Mouse (Mus musculus) midbrain, embryonic 15.5 days (tissue): ENCODE measurements around the gene Wdr92. TPM values are rescaled to one million over a fixed set of nuclear protein-coding genes. Genes with fewer than 3 reads are reported as not detected.

Source experiments
- ATAC-seq: fragments of 200-750 bp; cut with Nextera tagmentation; replicated peaks from 2 replicates; pipeline ENCODE4 v1.8.0; 2017; ENCODE audit warnings: moderate TSS enrichment
- H3K27ac ChIP-seq: fragments of 300-500 bp; sonication (generic); 2 replicates; pipeline ENCODE4 v1.5.1; 2015; ENCODE audit warnings: mild to moderate bottlenecking, inconsistent platforms
- H3K27me3 ChIP-seq: fragments of 300-500 bp; sonication (generic); replicated peaks from 2 replicates; pipeline ENCODE4 v1.6.1; 2015; ENCODE audit warnings: inconsistent platforms
- H3K36me3 ChIP-seq: fragments of 300-500 bp; sonication (generic); replicated peaks from 2 replicates; pipeline ENCODE4 v1.6.1; 2015; ENCODE audit warnings: inconsistent platforms
- H3K4me1 ChIP-seq: fragments of 300-500 bp; sonication (generic); 2 replicates; pipeline ENCODE4 v1.6.1; 2015; ENCODE audit warnings: inconsistent platforms
- H3K4me2 ChIP-seq: fragments of 300-500 bp; sonication (generic); 2 replicates; pipeline ENCODE4 v1.6.1; 2015; ENCODE audit warnings: inconsistent platforms, mild to moderate bottlenecking, moderate library complexity
- H3K4me3 ChIP-seq: fragments of 300-500 bp; sonication (generic); 2 replicates; pipeline ENCODE4 v1.5.1; 2015; ENCODE audit warnings: mild to moderate bottlenecking, inconsistent platforms
- H3K9ac ChIP-seq: fragments of 300-500 bp; sonication (generic); 2 replicates; pipeline ENCODE4 v1.6.1; 2015; ENCODE audit warnings: mild to moderate bottlenecking, inconsistent platforms
- H3K9me3 ChIP-seq: fragments of 300-500 bp; sonication (generic); 2 replicates; pipeline ENCODE4 v1.6.1; 2016; ENCODE audit warnings: inconsistent platforms
- WGBS: fragments of 180-500 bp; shearing (Covaris S2); methylation state at CpG from one replicate; pipeline ENCODE4 v1.1.7; 2015; ENCODE audit warnings: mixed read lengths; 5-methylcytosine and 5-hydroxymethylcytosine counted together
- polyA plus RNA-seq: library from polyadenylated mRNA; unstranded; fragments of >200 nt; fragmentation: Nextera tagmentation; extraction: Ambion mirVana; gene quantifications from 2 replicates; pipeline ENCODE4 v1.2.1, GENCODE M21; 2015

The Wdr92 gene
- polyA plus RNA-seq, 1 experiment from 2014 or later, result 20.0 TPM

DNA sequence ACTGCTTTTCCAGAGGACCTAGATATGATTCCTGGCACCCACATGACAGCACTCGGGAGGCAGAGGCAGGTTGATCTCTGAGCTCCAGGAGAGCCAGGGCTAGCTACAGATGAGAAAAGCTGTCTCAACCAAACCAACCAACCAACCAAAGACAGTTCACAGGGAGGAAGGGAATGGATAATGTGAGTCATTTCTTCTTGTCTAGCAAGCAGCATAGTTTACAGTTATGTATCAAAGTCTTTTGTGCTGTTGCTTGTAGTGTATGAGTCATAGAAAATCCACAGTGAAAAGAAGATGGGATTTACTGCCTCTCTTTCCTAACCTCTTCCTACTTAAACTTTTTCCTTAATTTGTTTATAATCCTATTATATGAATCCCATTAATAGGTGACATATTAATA lies 5.3 kb upstream of the Wdr92 start:
- Histone ChIP-seq H3K9me3 (no peaks in the 10 kb centered on the region), H3K27me3 (no peaks in the 10 kb centered on the region), H3K4me3 (no peak overlapping the region), H3K4me1 (peaks cover 7% of the 10 kb centered on the region; the same call in 1 of the 2 replicates), H3K27ac (no peak overlapping the region), H3K9ac (no peak overlapping the region), H3K4me2 (no peak overlapping the region), H3K36me3 (0 out of 2 replicates have a peak, but pooled peaks cover 3% of the 10 kb centered on the region)
- ATAC-seq, result no peak
- 96% methylated on average over 1 of the region's 1 CpGs for WGBS

DNA sequence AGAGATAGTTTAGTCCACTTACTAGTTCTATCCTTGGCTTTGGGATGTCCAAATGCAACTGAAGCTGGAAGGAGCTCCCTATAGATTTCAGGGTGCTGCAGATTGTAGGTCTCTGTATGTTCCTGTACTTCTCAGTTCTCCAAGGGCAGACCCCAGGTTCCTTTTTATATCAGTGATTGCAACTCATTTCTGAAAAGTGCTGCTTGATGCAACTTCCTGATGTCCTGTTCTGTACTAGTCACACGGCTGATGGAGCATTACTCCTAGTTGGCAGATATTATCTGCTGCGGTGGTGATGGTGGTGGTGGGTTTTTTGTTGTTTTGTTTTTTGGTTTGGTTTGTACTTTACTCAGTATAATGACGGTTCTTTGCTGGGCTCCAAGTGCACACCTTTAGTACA lies 1.2 kb upstream of the Wdr92 start:
- no peak overlapping the region for H3K27ac ChIP-seq
- ATAC-seq, result no peak
- H3K4me2 ChIP-seq, result no peak overlapping the region
- no peak overlapping the region for H3K9ac ChIP-seq
- H3K4me3 ChIP-seq, result no peak overlapping the region
- H3K36me3 ChIP-seq, result no peaks in the 10 kb centered on the region
- H3K9me3 ChIP-seq, result no peaks in the 10 kb centered on the region
- H3K27me3 ChIP-seq, result no peaks in the 10 kb centered on the region
- peaks cover 7% of the 10 kb centered on the region; the same call in 1 of the 2 replicates for H3K4me1 ChIP-seq
- 84% methylated on average over 3 of the region's 3 CpGs for WGBS

DNA sequence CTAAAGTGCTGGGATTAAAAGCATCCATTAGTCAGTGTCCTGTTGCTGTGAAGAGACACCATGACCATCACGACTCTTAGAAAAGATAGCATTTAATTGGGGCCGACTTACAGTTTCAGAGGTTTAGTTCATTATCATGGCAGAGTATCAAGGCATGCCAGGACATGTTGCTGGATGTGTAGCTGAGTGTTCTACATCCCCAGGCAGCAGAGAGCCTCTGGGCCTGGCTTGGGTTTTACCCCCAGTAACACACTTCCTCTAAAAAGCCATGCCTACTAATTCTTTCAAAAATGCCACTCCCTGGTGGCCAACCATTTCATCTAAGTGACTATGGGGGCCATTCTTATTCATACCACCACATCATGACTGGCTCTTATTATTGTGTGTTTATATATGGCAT lies 1.3 kb downstream of the Wdr92 start:
- ATAC-seq, result no peak
- no peaks in the 10 kb centered on the region for H3K36me3 ChIP-seq
- H3K9me3 ChIP-seq, result no peaks in the 10 kb centered on the region
- H3K27ac ChIP-seq, result no peak overlapping the region
- H3K9ac ChIP-seq, result no peak overlapping the region
- peaks cover 7% of the 10 kb centered on the region; the same call in 1 of the 2 replicates for H3K4me1 ChIP-seq
- 98% methylated on average over 2 of the region's 2 CpGs for WGBS
- H3K27me3 ChIP-seq, result no peaks in the 10 kb centered on the region
- no peak overlapping the region for H3K4me2 ChIP-seq
- H3K4me3 ChIP-seq, result no peak overlapping the region

DNA sequence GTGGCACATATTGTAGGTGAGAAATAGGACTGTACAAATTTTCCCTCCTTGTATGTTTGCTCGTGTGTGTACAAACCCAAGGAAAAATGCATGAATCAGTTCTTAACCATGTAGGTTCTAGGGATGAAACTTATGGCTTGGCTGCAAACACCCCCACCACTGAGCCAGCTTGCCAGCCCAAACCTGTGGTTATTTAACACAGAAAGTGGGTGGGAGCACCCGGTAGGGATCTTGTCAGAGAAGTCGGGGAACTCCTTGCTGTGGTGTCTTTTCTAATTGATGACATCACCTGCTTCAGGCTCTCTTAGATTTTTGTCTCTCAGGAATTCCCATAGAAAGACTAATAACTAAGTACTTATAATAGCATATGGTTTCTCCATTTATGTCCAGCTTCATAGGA lies 5.7 kb downstream of the Wdr92 start:
- H3K27ac ChIP-seq, result no peak overlapping the region
- 0 out of 2 replicates have a peak, but pooled peaks cover 6% of the 10 kb centered on the region for H3K4me1 ChIP-seq
- no peak overlapping the region for H3K9ac ChIP-seq
- no peaks in the 10 kb centered on the region for H3K36me3 ChIP-seq
- H3K27me3 ChIP-seq, result no peaks in the 10 kb centered on the region
- no peak overlapping the region for H3K4me2 ChIP-seq
- no peak for ATAC-seq
- no peaks in the 10 kb centered on the region for H3K9me3 ChIP-seq
- H3K4me3 ChIP-seq, result no peak overlapping the region
- WGBS, result 84% methylated on average over 3 of the region's 3 CpGs

DNA sequence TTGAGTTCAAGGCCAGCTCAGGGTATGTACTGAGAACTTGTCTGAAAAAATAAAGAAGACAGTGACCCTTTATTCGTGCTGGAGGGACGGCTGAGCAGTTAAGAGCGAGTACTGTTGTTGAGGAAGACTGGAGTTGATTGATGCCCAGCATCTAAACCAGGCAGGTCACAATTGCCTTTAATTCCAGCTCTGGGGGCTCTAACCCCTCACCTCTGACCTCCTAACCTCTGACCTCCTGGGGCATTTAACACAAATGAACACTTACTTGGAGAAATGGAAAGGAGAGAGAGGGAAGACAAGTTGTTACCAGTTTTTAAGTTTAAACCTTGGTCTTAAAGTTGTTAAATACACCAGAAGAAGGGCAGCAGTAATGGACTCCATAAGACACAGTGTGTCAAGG lies 6.9 kb downstream of the Wdr92 start:
- Histone ChIP-seq H3K4me1 (0 out of 2 replicates have a peak, but pooled peaks cover 6% of the 10 kb centered on the region), H3K9ac (no peak overlapping the region), H3K4me3 (no peak overlapping the region), H3K4me2 (no peak overlapping the region), H3K27ac (no peak overlapping the region), H3K27me3 (no peaks in the 10 kb centered on the region), H3K36me3 (no peaks in the 10 kb centered on the region), H3K9me3 (no peaks in the 10 kb centered on the region)
- no peak for ATAC-seq
- WGBS, result 53% methylated on average over 3 of the region's 3 CpGs

DNA sequence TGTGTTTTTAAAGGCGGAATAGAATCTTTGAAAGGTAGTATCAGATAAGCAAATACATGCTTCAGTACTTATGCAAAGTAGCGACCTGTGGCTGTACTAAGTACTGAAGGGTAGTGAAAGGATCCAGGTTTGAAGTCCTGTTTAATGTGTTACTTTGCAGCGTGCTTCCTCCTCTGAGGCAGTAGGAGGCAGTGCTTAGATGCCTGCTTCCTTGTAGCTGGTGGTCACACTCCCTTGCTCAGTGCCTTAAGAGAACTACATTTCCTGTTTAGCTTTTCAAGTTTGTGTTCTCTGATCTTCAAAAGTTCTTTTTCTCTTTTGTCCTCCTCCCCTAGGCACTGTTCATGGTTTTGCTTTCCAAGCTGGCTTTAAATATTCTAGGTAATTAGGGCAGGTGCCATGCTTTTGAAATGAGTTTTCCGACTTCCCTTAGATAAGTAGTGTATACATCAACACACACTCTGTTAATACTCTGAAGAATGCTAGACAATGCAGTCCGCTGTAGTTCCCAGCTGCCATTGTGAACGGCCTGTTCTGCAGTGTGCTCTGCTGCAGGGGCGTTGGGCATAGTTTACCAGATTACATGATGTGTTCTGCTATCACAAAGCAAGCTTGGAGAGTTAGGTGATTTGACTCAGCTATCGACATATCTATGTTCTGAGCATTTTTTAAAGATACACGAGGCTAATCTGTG lies 10.4 kb downstream of the Wdr92 start:
- no peak overlapping the region for H3K9ac ChIP-seq
- peak; percentile 69 for ATAC-seq
- H3K4me1 ChIP-seq, result 0 out of 2 replicates have a peak, but pooled peaks cover 6% of the 10 kb centered on the region
- no peaks in the 10 kb centered on the region for H3K9me3 ChIP-seq
- H3K27me3 ChIP-seq, result no peaks in the 10 kb centered on the region
- WGBS, result 48% methylated on average over 9 of the region's 9 CpGs
- peaks cover 14% of the 10 kb centered on the region for H3K36me3 ChIP-seq
- H3K4me3 ChIP-seq, result no peak overlapping the region
- no peak overlapping the region for H3K27ac ChIP-seq
- H3K4me2 ChIP-seq, result no peak overlapping the region

DNA sequence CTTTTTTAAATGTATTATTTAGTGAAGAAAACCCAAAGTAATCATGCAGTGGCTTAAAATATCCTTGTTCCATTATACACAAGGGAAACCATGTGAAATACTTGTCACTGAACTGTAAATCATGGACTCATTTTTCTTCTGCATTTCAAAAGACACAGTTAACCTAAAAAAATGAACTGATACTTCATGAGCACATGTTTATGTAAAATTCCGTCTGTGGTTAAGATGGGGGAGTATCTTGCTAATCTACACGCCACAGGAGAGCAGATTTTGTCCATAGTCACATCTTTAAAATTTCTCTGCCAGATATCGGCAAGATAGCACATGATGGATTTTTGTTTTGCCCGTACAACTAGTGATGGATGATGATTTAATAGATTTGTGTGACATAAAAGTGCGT lies 17.3 kb downstream of the Wdr92 start:
- H3K36me3 ChIP-seq, result peaks cover 39% of the 10 kb centered on the region
- WGBS, result 96% methylated on average over 5 of the region's 5 CpGs
- no peak overlapping the region for H3K27ac ChIP-seq
- ATAC-seq, result no peak
- H3K9me3 ChIP-seq, result no peaks in the 10 kb centered on the region
- no peaks in the 10 kb centered on the region for H3K4me1 ChIP-seq
- H3K4me2 ChIP-seq, result no peak overlapping the region
- no peak overlapping the region for H3K9ac ChIP-seq
- H3K4me3 ChIP-seq, result no peak overlapping the region
- H3K27me3 ChIP-seq, result no peaks in the 10 kb centered on the region

DNA sequence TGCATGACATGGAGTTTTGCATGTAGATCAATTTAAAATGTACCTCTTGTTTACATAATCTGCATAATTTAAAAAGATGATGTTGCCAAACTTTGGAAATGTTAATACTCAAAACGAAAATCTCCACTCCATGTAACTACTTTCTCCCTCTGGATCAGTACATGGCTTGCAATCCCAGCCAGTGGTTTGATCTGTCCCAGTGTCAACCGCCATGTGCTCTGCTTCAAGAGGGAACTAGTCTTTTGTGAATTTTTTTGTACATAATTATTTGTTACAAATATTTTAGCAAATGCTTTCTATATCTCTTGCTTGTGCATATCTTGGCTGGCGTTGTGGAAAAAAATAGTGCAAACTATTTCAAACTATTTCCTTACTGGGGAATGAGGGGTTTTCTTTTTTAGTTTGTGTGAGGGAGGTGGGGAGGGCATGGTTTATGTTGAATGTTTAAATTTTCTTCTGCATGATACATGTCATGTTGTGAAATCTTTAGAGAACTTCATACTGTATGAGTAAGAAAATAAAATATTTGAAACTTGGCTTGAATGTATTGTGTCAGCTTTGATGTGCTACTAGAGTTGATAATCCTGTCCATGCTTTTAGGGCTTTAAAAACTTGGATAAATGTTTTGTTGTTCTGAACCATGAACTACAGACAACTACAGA lies 18.1 kb downstream of the Wdr92 start:
- H3K4me2 ChIP-seq, result no peak overlapping the region
- peaks cover 39% of the 10 kb centered on the region for H3K36me3 ChIP-seq
- H3K4me1 ChIP-seq, result no peaks in the 10 kb centered on the region
- ATAC-seq, result no peak
- no peak overlapping the region for H3K27ac ChIP-seq
- WGBS, result 90% methylated on average over 3 of the region's 3 CpGs
- H3K9me3 ChIP-seq, result no peaks in the 10 kb centered on the region
- no peak overlapping the region for H3K9ac ChIP-seq
- no peaks in the 10 kb centered on the region for H3K27me3 ChIP-seq
- no peak overlapping the region for H3K4me3 ChIP-seq

DNA sequence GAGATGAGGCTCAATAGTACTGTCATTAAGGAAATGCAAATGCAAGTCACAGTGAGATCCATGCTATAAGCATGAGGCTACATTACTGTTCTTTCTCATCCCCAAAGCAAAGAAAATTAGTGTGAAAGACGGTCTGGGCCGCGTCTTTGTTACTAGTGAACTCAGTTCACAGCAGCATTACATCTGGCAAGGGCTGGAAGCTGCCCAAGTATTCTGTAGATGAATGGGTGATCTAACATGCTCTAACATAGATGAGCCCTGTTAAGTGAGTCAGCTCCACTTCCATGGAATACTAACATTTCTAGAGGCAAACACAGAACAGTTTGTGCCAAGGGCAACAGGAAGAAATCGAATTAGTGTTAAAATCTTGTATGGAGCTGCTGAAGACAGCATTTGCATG lies 19.0 kb downstream of the Wdr92 start:
- no peak overlapping the region for H3K9ac ChIP-seq
- H3K4me3 ChIP-seq, result no peak overlapping the region
- no peaks in the 10 kb centered on the region for H3K9me3 ChIP-seq
- ATAC-seq, result no peak
- no peaks in the 10 kb centered on the region for H3K4me1 ChIP-seq
- H3K36me3 ChIP-seq, result peaks cover 31% of the 10 kb centered on the region
- no peak overlapping the region for H3K4me2 ChIP-seq
- no peak overlapping the region for H3K27ac ChIP-seq
- 95% methylated on average over 4 of the region's 4 CpGs for WGBS
- H3K27me3 ChIP-seq, result no peaks in the 10 kb centered on the region

DNA sequence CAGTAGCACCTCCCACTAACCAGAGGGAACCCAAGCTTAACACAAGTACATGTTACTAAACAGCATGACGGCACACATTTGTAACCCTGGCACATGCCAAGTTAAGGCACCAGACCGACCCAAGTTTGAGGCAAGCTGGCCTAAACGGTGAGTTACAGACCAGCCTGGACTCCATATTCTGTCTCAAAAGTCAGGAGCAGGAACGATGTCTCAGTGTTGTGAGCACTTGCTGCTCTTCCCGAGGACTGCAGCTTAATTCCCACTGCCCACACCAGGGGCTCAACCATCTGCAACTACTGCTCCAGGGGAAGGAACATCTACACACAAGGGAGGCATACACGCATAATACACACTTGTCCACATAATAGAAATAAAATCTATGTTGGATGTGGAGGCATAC lies 20.6 kb downstream of the Wdr92 start:
- Histone ChIP-seq H3K9ac (no peak overlapping the region), H3K4me2 (no peak overlapping the region), H3K4me3 (no peak overlapping the region), H3K27me3 (no peaks in the 10 kb centered on the region), H3K36me3 (peaks cover 28% of the 10 kb centered on the region), H3K27ac (no peak overlapping the region), H3K4me1 (no peaks in the 10 kb centered on the region), H3K9me3 (no peaks in the 10 kb centered on the region)
- WGBS, result 89% methylated on average over 6 of the region's 6 CpGs
- ATAC-seq, result 0 out of 2 replicates have a peak, but pooled peaks have one; percentile 40

DNA sequence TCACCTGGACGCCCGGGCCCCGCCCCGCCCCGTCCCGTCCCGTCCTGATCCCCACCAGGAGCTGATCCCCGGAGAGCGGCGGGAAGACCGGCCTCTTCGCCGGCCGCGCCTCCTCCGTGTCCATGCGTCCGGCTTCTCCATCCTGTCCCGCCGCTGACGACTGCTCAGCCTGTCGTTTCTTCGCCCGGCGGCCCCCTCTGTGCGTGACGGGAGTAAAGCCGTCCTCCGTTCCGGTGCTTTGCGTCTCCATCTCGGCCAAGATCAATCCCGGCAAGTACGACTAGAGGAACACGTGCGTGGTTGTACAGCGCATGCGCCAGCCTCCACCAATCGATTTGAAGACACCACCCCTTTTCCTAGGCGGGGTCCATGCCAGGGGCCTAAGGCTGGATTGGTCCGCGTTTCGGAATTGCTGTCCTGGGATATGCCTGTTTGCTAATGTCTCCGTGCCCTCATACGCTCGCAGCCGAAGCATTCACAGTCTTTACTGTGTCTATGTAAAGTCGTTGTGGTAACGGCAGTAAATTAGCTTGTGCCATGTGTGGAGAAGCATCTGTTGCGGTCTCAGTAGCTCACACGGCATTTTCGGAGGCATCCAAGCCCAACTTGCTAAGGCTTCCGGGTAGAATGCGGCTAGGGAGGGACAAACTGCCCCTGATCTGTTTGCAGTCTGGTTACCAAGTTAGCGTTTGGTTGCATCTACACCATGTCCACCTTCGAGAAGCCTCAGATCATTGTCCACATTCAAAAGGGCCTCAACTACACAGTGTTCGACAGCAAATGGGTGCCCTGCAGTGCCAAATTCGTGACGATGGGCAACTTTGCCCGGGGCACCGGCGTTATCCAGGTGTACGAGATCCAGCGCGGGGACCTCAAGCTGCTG lies 29.6 kb downstream of the Wdr92 start, which contains the start of gene Pno1:
Pno1 (minus strand) TSS at position 311 of the 883 bp plus-strand sequence.
- WGBS, result under 1% methylated on average over 65 of the region's 65 CpGs
- Histone ChIP-seq H3K9ac (peak within 1 kb of the TSS; percentile 74), H3K9me3 (no peaks in the 10 kb centered on the region), H3K36me3 (peaks cover 13% of the 10 kb centered on the region; the same call in 1 of the 2 replicates), H3K4me3 (peak within 1 kb of the TSS; percentile 81), H3K4me1 (peaks cover 26% of the 10 kb centered on the region), H3K4me2 (peak within 1 kb of the TSS; percentile 66), H3K27me3 (no peaks in the 10 kb centered on the region), H3K27ac (peak within 1 kb of the TSS; percentile 81)
- peak; percentile 99 for ATAC-seq

DNA sequence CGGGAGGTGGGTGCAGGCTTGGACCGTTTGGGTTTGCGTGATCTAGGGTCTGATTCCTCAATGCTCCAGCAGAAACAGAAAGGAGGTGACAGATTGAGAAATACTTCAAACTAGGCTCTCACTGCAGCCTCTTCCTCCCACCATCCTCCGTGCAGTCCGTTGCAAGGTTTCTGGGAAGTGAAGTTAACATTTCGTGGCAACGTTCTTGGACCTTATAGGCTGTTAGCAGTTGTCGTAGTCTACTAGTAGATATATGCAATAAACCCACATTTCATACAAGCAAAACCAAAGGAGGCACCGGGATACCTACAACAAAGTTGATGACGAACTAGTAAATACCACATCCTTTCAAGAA lies 30.2 kb downstream of the Wdr92 start:
- no peak; the same call in 1 of the 2 replicates for ATAC-seq
- H3K9me3 ChIP-seq, result no peaks in the 10 kb centered on the region
- H3K4me3 ChIP-seq, result peak overlapping the region; percentile 81
- WGBS, result 3% methylated on average over 10 of the region's 10 CpGs
- H3K4me2 ChIP-seq, result peak overlapping the region; percentile 66
- peak overlapping the region; percentile 74 for H3K9ac ChIP-seq
- H3K27ac ChIP-seq, result peak overlapping the region; percentile 81
- peaks cover 26% of the 10 kb centered on the region for H3K4me1 ChIP-seq
- peaks cover 11% of the 10 kb centered on the region; the same call in 1 of the 2 replicates for H3K36me3 ChIP-seq
- H3K27me3 ChIP-seq, result no peaks in the 10 kb centered on the region
